Mouse (Mus musculus): ENCODE data around the gene Sntb2. TPM values are rescaled to one million over a fixed set of nuclear protein-coding genes. Genes with fewer than 3 reads are reported as not detected.
"Not testable (repeated sequence)": the region's sequence is repeated elsewhere in the genome, so short reads cannot be mapped to it uniquely, and the experiment has no call there.

Gene Sntb2
- total and polyA plus RNA-seq, 2 experiments from 2014 or later: 6.0 to 7.3 TPM

DNA sequence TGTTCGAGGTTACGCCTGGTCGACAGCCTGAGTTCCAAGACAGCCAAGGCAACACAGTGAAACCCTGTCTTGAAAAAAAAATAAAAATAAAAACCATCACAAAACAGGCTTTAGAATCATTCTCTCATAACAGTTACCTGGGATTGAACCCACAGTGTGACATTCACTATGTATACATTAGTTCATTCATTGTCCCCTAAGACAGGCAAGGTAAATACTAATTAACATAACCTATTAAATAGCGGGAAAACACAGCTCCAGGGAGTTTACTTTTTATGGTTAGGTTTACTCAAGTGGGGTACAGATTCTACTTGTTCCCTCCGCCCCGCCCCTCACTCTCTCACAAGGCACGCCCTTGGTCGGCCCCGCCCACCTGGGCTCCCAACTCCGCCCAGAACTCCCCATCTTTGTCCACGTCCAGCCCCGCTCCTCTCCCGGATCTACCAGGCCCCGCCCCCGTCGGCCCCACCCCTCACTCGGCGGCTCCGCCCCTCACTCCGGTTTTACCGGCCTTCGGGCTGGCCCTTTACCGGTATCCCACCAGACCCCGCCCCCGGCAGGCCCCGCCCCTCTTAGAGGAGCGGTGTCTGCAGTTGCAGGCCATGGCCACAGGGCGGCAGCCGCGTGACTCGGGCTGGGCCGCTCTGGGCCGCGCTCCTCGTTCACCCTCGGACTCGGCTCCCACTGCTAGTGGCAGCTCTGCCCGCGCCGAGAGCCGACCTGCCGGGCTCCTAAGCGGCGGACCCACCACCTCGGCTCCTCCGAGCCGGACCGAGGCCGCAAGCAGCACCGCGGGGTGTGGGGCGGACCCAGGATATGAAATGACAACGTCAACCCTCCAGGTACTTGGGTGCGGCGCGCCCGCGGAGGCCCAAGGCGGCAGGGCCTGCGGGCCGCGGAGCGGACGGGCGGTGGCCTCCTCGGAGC, 95.4 kb downstream of the Sntb2 start, which contains the start of gene Vps4a:
Gene Vps4a (plus strand): TSS at position 573 of the 927 bp plus-strand sequence.
- Histone ChIP-seq H3K4me3 (ENCODE audit: low read length) (peak within 1 kb of the TSS; percentile 99), H3K4me2 (ENCODE audit: low read depth, low read length) (peak within 1 kb of the TSS; percentile 89), H3K27me3 (ENCODE audit: insufficient read depth, low read length) (no peaks in the 10 kb centered on the region), H3K36me3 (ENCODE audit: insufficient read depth, low read length) (no peaks in the 10 kb centered on the region), H3K9me3 (ENCODE audit: low read length) (no peaks in the 10 kb centered on the region), H3K9ac (replicated peaks; ENCODE audit: low read length) (peak within 1 kb of the TSS; percentile 96), H3K27ac (peak within 1 kb of the TSS; percentile 84), H3K4me1 (ENCODE audit: insufficient read depth, low read length) (peaks cover 11% of the 10 kb centered on the region; the same call in 1 of the 2 replicates)
- peak; percentile 96 for DNase-seq (ENCODE audit: low spot score)
- TF ChIP-seq CTCF (IDR thresholded peaks at IDR 0.05; ENCODE audit: low read depth): peak; percentile 81
- WGBS: 5% methylated on average over 57 of the region's 66 CpGs
- ATAC-seq: peak; percentile 97

DNA sequence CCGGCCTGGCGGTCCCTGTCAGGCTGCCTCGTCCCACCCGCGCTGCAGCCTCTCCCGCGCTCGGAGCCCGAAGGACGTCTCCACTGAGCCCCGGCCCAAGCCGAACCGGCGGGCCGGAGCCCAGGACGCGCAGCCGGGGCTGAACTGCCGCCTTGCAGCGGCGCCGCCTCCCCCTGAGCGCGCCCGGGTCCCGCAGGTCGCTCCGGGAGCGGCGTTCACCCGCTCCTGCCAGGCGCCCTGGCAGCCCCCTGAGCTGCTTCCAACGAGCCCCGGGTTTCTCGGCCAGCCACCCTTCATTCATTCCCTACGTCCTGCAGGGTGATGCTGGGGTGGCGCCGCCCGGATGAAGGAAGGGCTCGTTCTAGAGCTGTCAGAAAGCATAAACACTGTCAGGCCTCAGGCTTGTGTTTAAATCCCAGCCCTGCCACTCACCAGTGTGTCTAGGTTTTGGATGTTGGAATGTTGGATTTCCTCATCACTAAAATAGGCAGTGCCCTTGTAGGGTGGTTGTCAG, 96.1 kb downstream of the Sntb2 start:
- WGBS: 0% methylated on average over 38 of the region's 40 CpGs
- peak; percentile 18 for DNase-seq (ENCODE audit: low spot score)
- ATAC-seq: no peak
- TF ChIP-seq CTCF (IDR thresholded peaks at IDR 0.05; ENCODE audit: low read depth): no peak
- peaks cover 11% of the 10 kb centered on the region; the same call in 1 of the 2 replicates for H3K4me1 ChIP-seq (ENCODE audit: insufficient read depth, low read length)
- H3K9me3 ChIP-seq (ENCODE audit: low read length): no peaks in the 10 kb centered on the region
- no peaks in the 10 kb centered on the region for H3K36me3 ChIP-seq (ENCODE audit: insufficient read depth, low read length)
- no peaks in the 10 kb centered on the region for H3K27me3 ChIP-seq (ENCODE audit: insufficient read depth, low read length)
- H3K4me2 ChIP-seq (ENCODE audit: low read depth, low read length): peak overlapping the region; percentile 89
- peak overlapping the region; percentile 96 for H3K9ac ChIP-seq (replicated peaks; ENCODE audit: low read length)
- H3K4me3 ChIP-seq (ENCODE audit: low read length): peak overlapping the region; percentile 99
- peak overlapping the region; percentile 84 for H3K27ac ChIP-seq

DNA sequence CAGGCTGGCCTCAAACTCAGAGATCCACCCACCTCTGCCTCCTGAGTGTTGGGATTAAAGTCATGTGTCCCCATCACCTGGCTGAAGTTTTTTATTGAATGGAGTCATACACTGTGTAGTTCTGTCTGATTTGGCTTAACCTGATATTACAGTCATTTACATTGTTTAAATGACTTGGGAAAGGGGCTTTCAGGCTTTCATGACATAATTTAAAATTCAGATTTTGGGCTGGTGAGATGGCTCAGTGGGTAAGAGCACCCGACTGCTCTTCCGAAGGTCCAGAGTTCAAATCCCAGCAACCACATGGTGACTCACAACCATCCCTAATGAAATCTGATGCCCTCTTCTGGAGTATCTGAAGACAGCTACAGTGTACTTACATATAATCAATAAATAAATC, 98.1 kb downstream of the Sntb2 start:
- not testable (repeated sequence) for H3K4me3 ChIP-seq (ENCODE audit: low read length); H3K4me2 ChIP-seq (ENCODE audit: low read depth, low read length); ATAC-seq; H3K9me3 ChIP-seq (ENCODE audit: low read length); H3K27me3 ChIP-seq (ENCODE audit: insufficient read depth, low read length); H3K9ac ChIP-seq (replicated peaks; ENCODE audit: low read length); DNase-seq (ENCODE audit: low spot score); H3K27ac ChIP-seq; H3K36me3 ChIP-seq (ENCODE audit: insufficient read depth, low read length)
- peaks cover 11% of the 10 kb centered on the region; the same call in 1 of the 2 replicates for H3K4me1 ChIP-seq (ENCODE audit: insufficient read depth, low read length)
- WGBS: 95% methylated on average over 2 of the region's 2 CpGs

DNA sequence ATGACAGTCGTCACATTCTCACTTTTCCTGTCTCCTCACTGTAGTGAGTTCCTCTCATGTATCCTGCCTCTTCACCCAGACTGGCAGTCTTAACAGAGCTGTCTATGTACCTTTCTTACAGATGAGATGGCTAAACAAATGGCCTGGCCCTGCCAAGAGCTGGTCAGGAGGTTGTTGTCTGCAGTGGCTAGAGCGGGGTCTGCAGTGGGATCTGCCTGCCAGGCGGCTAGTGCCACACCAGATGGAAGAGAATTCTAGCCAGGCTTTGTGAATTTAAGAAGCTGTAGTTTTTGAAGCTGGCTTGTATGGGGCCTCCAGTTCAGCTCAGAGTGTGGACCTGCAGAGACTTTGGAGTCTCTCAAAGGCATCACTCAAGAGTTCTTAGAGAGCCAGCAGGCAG, 100.1 kb downstream of the Sntb2 start:
- no peak overlapping the region for H3K4me2 ChIP-seq (ENCODE audit: low read depth, low read length)
- H3K9ac ChIP-seq (replicated peaks; ENCODE audit: low read length): no peak overlapping the region
- H3K4me1 ChIP-seq (ENCODE audit: insufficient read depth, low read length): peaks cover 11% of the 10 kb centered on the region; the same call in 1 of the 2 replicates
- no peaks in the 10 kb centered on the region for H3K9me3 ChIP-seq (ENCODE audit: low read length)
- DNase-seq (ENCODE audit: low spot score) (no peak), ATAC-seq (no peak)
- no peak for TF ChIP-seq CTCF (IDR thresholded peaks at IDR 0.05; ENCODE audit: low read depth)
- H3K4me3 ChIP-seq (ENCODE audit: low read length): no peak overlapping the region
- H3K27me3 ChIP-seq (ENCODE audit: insufficient read depth, low read length): no peaks in the 10 kb centered on the region
- no peak overlapping the region for H3K27ac ChIP-seq
- WGBS: 85% methylated on average over 3 of the region's 3 CpGs
- peaks cover 23% of the 10 kb centered on the region for H3K36me3 ChIP-seq (ENCODE audit: insufficient read depth, low read length)

DNA sequence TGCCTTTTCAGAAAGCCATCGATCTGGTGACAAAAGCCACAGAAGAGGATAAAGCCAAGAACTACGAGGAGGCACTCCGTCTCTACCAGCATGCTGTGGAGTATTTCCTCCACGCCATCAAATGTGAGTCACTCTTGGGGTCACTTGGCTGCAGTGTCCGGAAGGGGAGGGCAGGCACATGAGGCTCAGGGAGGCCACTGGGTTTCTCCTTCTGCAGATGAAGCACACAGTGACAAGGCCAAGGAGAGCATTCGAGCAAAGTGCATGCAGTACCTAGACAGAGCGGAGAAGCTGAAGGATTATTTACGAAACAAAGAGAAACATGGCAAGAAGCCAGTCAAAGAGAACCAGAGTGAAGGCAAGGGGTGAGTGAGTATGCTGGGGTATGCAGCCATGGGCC, 101.1 kb downstream of the Sntb2 start:
- DNase-seq (ENCODE audit: low spot score) (no peak), ATAC-seq (no peak)
- no peak for TF ChIP-seq CTCF (IDR thresholded peaks at IDR 0.05; ENCODE audit: low read depth)
- 84% methylated on average over 8 of the region's 8 CpGs for WGBS
- H3K9me3 ChIP-seq (ENCODE audit: low read length): no peaks in the 10 kb centered on the region
- no peak overlapping the region for H3K27ac ChIP-seq
- no peak overlapping the region for H3K4me2 ChIP-seq (ENCODE audit: low read depth, low read length)
- H3K4me3 ChIP-seq (ENCODE audit: low read length): no peak overlapping the region
- no peak overlapping the region for H3K9ac ChIP-seq (replicated peaks; ENCODE audit: low read length)
- no peaks in the 10 kb centered on the region for H3K27me3 ChIP-seq (ENCODE audit: insufficient read depth, low read length)
- H3K36me3 ChIP-seq (ENCODE audit: insufficient read depth, low read length): peaks cover 33% of the 10 kb centered on the region
- peaks cover 11% of the 10 kb centered on the region; the same call in 1 of the 2 replicates for H3K4me1 ChIP-seq (ENCODE audit: insufficient read depth, low read length)

DNA sequence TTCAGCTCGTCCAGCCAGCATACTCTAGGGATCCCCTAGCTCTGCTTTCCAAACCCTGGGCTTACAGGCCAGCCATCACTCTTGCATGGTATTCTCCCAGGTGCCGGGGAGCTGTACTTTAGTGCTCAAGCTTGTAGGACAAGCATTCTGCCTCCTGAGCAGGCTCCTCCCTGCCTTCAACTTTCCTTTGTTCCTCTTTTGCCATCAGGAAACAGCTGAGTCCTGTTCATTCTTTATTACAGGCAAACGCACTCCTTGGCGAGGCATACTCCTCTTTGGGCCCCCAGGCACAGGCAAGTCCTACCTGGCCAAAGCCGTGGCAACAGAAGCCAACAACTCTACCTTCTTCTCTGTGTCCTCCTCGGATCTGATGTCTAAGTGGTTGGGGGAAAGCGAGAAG, 105.1 kb downstream of the Sntb2 start:
- peaks cover 73% of the 10 kb centered on the region for H3K36me3 ChIP-seq (ENCODE audit: insufficient read depth, low read length)
- 83% methylated on average over 7 of the region's 7 CpGs for WGBS
- H3K4me3 ChIP-seq (ENCODE audit: low read length): no peak overlapping the region
- H3K27me3 ChIP-seq (ENCODE audit: insufficient read depth, low read length): no peaks in the 10 kb centered on the region
- no peaks in the 10 kb centered on the region for H3K9me3 ChIP-seq (ENCODE audit: low read length)
- no peak overlapping the region for H3K27ac ChIP-seq
- ATAC-seq (no peak), DNase-seq (ENCODE audit: low spot score) (no peak)
- no peaks in the 10 kb centered on the region for H3K4me1 ChIP-seq (ENCODE audit: insufficient read depth, low read length)
- no peak overlapping the region for H3K4me2 ChIP-seq (ENCODE audit: low read depth, low read length)
- no peak for TF ChIP-seq CTCF (IDR thresholded peaks at IDR 0.05; ENCODE audit: low read depth)
- H3K9ac ChIP-seq (replicated peaks; ENCODE audit: low read length): no peak overlapping the region

Measured in hindbrain, postnatal 0 days (tissue).